Mouse (Mus musculus) liver, adult 2 months (tissue): ENCODE measurements around the gene Ctss. TPM values are rescaled to one million over a fixed set of nuclear protein-coding genes. Genes with fewer than 3 reads are reported as not detected.

ENCODE experiments used
- DNase-seq: peaks from one replicate; pipeline ENCODE4 v3.0.0-alpha.2; 2011; ENCODE audit warnings: low read depth, low spot score; ENCODE audit errors: extremely low read depth
- H3K27ac ChIP-seq: fragments of 200-500 bp; replicated peaks from 2 replicates; pipeline ENCODE4 v1.5.1; 2012; ENCODE audit warnings: low read depth, mild to moderate bottlenecking, control low read depth, inconsistent platforms, low read length; ENCODE audit not compliant: insufficient read depth
- H3K27me3 ChIP-seq: fragments of 200-500 bp; 2 replicates; pipeline ENCODE4 v1.6.1; 2012; ENCODE audit warnings: mild to moderate bottlenecking, moderate library complexity, low read length, inconsistent platforms; ENCODE audit not compliant: control insufficient read depth, insufficient read depth
- H3K36me3 ChIP-seq: fragments of 200-500 bp; 2 replicates; pipeline ENCODE4 v1.6.1; 2012; ENCODE audit warnings: low read length, inconsistent platforms; ENCODE audit not compliant: control insufficient read depth, insufficient read depth
- H3K4me1 ChIP-seq: fragments of 200-500 bp; 2 replicates; pipeline ENCODE4 v1.6.1; 2011; ENCODE audit warnings: low read length; ENCODE audit not compliant: control insufficient read depth, insufficient read depth
- H3K4me3 ChIP-seq: fragments of 200-500 bp; 2 replicates; pipeline ENCODE4 v1.5.1; 2011; ENCODE audit warnings: low read depth, mild to moderate bottlenecking, control low read depth, low read length, moderate library complexity; ENCODE audit not compliant: insufficient read depth
- H3K79me2 ChIP-seq: fragments of 200-500 bp; 2 replicates; pipeline ENCODE4 v1.6.1; 2012; ENCODE audit warnings: inconsistent platforms, mild to moderate bottlenecking, low read length, moderate library complexity; ENCODE audit not compliant: control insufficient read depth, insufficient read depth
- H3K9ac ChIP-seq: fragments of 200-500 bp; 2 replicates; pipeline ENCODE4 v1.6.1; 2012; ENCODE audit warnings: low read depth, mild to moderate bottlenecking, control low read depth, inconsistent platforms, low read length
- CTCF ChIP-seq: fragments of 200-500 bp; IDR thresholded peaks from 2 replicates; pipeline ENCODE4 v1.5.1; 2011; ENCODE audit warnings: low read depth, low read length, control low read depth
- POLR2A ChIP-seq: fragments of 200-500 bp; IDR thresholded peaks from 2 replicates; pipeline ENCODE4 v1.6.1; 2011; ENCODE audit warnings: low read length, control low read depth; ENCODE audit not compliant: insufficient read depth; ENCODE audit errors: extremely low read depth
- WGBS: fragments of 180-500 bp; shearing (Covaris S2); methylation state at CpG from one replicate; pipeline ENCODE4 v1.1.7; 2018; 5-methylcytosine and 5-hydroxymethylcytosine counted together
- polyA plus RNA-seq: library from polyadenylated mRNA; depleted of rRNA; stranded (reverse); fragments of >200 nt; gene quantifications from 2 replicates; pipeline ENCODE4 v1.2.3, GENCODE M21; 2012
- total RNA-seq: library from RNA; depleted of rRNA; stranded (reverse); fragments of >200 nt; gene quantifications from 2 replicates; pipeline ENCODE4 v1.2.3, GENCODE M21; 2014

Ctss gene
- total and polyA plus RNA-seq, 2 experiments = 13.5 to 77.4 TPM

DNA sequence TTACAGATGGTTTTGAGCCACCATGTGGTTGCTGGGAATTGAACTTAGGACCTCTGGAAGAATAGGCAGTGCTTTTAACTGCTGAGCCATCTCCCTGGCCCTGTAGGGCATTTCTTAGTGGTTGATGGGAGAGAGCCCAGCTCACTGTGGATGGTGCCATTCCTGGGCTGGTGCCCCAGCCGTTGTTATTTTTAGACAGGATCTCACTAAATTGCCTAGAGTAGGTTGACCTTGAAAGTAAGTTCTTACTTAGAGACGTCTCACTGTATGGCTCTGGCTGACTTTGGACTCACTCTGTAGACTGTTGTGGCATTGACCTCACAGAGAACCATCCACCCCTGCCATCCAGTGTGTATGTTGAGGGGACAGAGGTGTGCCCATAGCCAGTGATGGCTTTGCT is 28.4 kb upstream of the Ctss start:
- no peak for TF ChIP-seq POLR2A
- no peak for TF ChIP-seq CTCF
- peaks cover 35% of the 10 kb centered on the region for H3K36me3 ChIP-seq
- H3K27ac ChIP-seq = no peak overlapping the region
- H3K4me3 ChIP-seq = no peak overlapping the region
- H3K4me1 ChIP-seq = no peaks in the 10 kb centered on the region
- H3K27me3 ChIP-seq = no peaks in the 10 kb centered on the region
- DNase-seq = no peak
- H3K79me2 ChIP-seq = no peaks in the 10 kb centered on the region
- 55% methylated on average over 2 of the region's 2 CpGs for WGBS
- H3K9ac ChIP-seq = no peak overlapping the region

DNA sequence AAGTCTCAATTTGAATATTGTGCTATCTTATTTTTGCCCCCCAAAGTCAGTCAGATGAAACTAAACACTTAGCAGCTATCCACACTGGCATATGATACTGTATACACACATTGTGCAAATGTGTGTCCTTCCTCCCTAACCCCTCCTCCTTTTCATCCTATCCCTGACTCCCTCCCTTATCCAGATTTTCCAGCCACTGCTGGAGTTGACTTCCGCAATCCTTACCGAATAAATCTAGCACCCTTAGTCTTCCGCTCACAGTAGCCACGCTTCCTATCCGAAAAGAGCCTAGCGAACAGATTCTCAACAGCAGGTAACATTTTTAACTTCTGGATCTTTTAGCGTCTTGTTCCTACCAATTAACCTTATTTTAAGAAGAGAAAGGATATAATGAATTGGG is 27.6 kb upstream of the Ctss start, which contains the start of gene Ctsk:
Gene Ctsk, plus strand, starts transcription at position 233 of the 400 bp plus-strand sequence.
- no peak within 1 kb of the TSS for H3K9ac ChIP-seq
- H3K36me3 ChIP-seq = peaks cover 34% of the 10 kb centered on the region
- no peaks in the 10 kb centered on the region for H3K27me3 ChIP-seq
- no peak within 1 kb of the TSS for H3K4me3 ChIP-seq
- 83% methylated on average over 7 of the region's 7 CpGs for WGBS
- DNase-seq = no peak
- H3K4me1 ChIP-seq = no peaks in the 10 kb centered on the region
- TF ChIP-seq POLR2A (no peak), CTCF (no peak)
- no peaks in the 10 kb centered on the region for H3K79me2 ChIP-seq
- no peak within 1 kb of the TSS for H3K27ac ChIP-seq

DNA sequence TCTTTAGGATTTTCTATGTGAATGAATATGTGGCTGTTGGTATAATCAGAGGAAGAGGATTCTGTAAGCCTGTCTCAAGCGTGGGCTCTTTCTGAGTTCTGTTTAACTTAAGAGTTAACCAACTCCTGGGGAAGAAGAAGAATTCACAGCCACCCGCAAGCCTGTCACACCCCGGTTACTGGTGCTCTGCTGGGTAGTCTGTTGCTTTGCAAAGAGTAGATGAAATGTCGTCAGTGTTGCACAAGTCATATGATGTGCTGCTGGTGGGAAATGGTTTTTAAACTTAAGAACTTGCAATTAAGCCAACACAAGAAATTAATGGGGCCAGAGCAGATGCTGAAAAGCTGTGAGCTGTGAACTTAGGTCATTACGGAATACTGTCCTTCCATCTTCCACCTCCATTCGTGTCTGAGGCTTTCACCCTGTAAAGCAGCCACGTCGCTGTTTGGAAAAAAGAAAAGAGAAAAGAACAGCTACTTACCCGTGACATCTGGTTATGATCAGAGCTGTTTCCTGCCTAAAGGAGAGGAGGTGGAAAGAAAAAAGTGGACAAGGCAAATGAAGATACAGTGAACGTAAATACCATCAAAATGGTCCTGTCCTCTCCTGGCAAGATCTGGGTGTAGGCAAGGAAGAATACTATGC is 27.0 kb upstream of the Ctss start:
- Histone ChIP-seq H3K4me3 (no peak overlapping the region), H3K27ac (no peak overlapping the region), H3K27me3 (no peaks in the 10 kb centered on the region), H3K4me1 (no peaks in the 10 kb centered on the region), H3K9ac (no peak overlapping the region), H3K79me2 (no peaks in the 10 kb centered on the region), H3K36me3 (peaks cover 30% of the 10 kb centered on the region)
- TF ChIP-seq POLR2A (no peak), CTCF (no peak)
- WGBS = 68% methylated on average over 10 of the region's 10 CpGs
- DNase-seq = no peak

DNA sequence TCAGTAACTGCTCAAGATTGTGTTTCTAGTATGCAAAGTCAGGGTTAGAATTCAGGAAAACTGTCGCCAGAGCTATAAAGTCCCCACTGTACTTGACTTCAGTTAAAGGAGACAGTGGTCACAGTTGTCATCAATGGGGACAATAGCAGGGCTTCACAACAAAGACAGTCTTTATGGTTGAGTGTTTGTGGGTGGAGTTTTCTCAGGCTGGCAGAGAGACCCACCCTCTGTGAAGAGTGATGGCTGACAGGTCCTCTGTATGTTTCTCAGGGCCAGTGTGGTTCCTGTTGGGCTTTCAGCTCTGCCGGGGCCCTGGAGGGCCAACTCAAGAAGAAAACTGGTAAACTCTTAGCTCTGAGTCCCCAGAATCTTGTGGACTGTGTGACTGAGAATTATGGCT is 24.3 kb upstream of the Ctss start:
- Histone ChIP-seq H3K79me2 (no peaks in the 10 kb centered on the region), H3K4me3 (no peak overlapping the region), H3K27ac (no peak overlapping the region), H3K27me3 (no peaks in the 10 kb centered on the region), H3K4me1 (no peaks in the 10 kb centered on the region), H3K36me3 (peaks cover 17% of the 10 kb centered on the region; the same call in 1 of the 2 replicates), H3K9ac (no peak overlapping the region)
- no peak for TF ChIP-seq CTCF
- no peak for TF ChIP-seq POLR2A
- DNase-seq = no peak
- 96% methylated on average over 2 of the region's 2 CpGs for WGBS

DNA sequence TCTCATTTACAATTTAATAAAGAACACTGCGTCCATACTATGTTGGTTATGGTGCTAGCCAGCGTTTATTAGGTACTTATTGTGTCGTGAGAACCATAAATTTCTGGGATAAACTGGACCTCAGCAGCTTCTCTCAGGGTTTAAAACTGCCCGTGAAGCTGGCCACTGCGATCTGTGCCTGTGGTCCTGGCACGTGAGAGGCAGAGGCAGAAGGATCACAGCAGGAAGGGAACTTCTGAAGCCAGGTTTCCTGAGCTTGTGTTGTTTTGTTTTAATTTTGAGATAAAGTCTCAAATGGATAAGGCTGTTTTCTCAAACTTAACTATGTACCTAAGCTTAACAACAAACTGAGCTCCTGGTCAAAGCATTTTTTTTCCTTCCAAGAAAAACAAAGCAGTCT is 17.2 kb upstream of the Ctss start:
- Histone ChIP-seq H3K4me1 (no peaks in the 10 kb centered on the region), H3K9ac (no peak overlapping the region), H3K27ac (no peak overlapping the region), H3K79me2 (no peaks in the 10 kb centered on the region), H3K36me3 (peaks cover 8% of the 10 kb centered on the region; the same call in 1 of the 2 replicates), H3K27me3 (no peaks in the 10 kb centered on the region), H3K4me3 (no peak overlapping the region)
- no peak for DNase-seq
- TF ChIP-seq POLR2A = no peak
- TF ChIP-seq CTCF = no peak
- WGBS = 74% methylated on average over 6 of the region's 6 CpGs

DNA sequence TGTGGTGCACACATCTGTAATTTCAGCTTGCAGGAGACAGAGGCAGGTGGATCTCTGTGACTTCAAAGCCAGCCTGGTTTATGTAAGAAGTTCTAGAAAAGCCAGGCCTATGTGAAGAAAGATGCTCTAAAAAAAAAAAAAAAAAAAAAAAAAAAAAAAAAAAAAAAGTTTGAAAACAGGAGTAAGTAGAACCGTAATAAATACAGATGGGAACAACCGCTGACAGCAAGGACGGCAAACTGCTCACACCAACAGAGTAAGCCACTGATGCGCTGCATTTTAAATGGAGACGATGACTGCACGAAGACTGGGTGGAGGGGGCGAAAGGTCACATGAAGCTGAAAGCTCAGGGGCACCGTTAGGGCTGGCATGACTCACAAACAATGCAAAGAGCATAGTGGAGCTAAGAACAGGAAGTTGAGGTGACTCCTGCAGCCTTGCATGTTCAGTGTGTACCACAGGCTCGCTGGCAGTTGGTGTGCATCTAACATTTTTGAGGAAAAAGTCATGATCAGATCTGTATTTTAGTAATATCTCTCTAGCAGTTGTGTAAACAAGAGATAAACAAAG is 14.9 kb upstream of the Ctss start:
- WGBS = 80% methylated on average over 9 of the region's 9 CpGs
- TF ChIP-seq CTCF = no peak
- no peak for TF ChIP-seq POLR2A
- DNase-seq = no peak
- peaks cover 4% of the 10 kb centered on the region; the same call in 1 of the 2 replicates for H3K36me3 ChIP-seq
- H3K27me3 ChIP-seq = no peaks in the 10 kb centered on the region
- H3K27ac ChIP-seq = no peak overlapping the region
- no peak overlapping the region for H3K9ac ChIP-seq
- H3K4me3 ChIP-seq = no peak overlapping the region
- H3K79me2 ChIP-seq = no peaks in the 10 kb centered on the region
- no peaks in the 10 kb centered on the region for H3K4me1 ChIP-seq
